Mouse (Mus musculus): ENCODE data around the gene Hmg20b.

The Hmg20b gene

DNA sequence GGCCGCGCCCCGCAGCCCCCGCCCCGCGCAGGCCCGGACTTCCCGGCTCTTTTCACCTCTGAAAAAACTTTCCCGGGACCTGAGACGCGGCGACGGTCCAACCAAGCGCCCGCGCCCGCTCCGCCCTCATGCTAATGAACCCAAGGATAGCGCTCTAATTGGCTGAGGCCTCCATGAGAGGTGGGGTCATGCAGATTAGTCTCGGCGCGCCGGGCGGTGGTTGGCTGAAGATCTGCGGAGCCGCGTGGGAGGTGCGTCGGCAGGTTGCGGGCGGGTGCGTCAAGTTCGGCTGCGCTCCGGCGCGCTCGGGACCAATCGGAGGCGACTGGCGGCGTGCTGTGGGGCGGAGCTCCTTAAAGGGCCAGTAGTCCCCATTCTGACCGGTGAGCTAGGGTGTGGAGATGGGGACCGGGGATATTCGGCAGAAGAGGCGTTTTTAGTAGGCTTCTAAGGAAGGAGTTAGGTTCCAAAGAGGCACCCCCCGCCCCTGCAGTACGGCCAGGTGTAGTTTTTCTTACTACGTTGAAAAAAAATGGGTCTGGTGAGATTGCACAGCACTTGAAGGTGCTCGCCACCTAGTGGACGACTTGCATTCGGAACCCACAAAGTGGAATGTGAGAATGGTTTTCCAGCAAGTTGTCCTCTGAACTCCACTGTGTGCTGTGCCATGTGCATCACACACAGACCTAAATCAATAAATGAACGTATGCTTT, at the start of gene Hmg20b:
Hmg20b (minus strand) TSS at position 130 of the 713 bp plus-strand sequence.
- peaks cover 88% of the 10 kb centered on the region for H3K4me1 ChIP-seq (replicated peaks; ENCODE audit: low read depth, low read length)
- H3K27me3 ChIP-seq (ENCODE audit: insufficient read depth, low read length), result peaks cover 3% of the 10 kb centered on the region
- H3K36me3 ChIP-seq (ENCODE audit: insufficient read depth, low read length), result peaks cover 24% of the 10 kb centered on the region
- TF ChIP-seq CTCF (conservative IDR thresholded peaks at IDR 0.05; ENCODE audit: low read length) (peak; percentile 90), NANOG (IDR thresholded peaks at IDR 0.05; ENCODE audit: borderline replicate concordance, low read length) (no peak)
- no peaks in the 10 kb centered on the region for H3K9me3 ChIP-seq (ENCODE audit: low read length)
- H3K4me3 ChIP-seq (replicated peaks; ENCODE audit: low read length), result peak within 1 kb of the TSS; percentile 97

DNA sequence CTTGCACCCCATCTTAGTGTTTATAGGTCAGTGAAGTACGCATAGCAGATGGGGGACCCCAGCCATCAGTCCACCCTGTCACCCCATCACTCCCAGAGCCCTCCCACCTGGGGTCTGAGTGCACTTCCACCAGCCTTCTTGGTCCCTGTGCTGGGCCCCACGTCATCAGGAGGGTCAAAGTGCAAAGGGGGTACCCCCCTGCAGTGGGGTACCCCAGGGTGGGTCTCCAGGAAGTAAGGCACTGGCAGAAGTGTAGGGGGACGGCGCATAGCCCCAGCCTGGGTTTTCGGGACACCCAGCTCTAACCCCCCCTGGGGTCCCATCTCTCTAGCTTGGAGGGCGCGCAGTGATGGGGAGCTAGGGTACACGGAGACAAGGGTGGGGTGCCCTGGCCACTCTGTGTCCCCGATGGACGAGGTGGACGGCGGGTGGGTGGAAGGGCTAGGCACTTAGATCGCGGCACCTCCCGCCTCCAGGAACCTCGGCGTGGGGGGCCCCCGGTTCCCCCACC, 49.6 kb upstream of the Hmg20b start:
- Histone ChIP-seq H3K36me3 (ENCODE audit: insufficient read depth, low read length) (peaks cover 15% of the 10 kb centered on the region), H3K4me1 (replicated peaks; ENCODE audit: low read depth, low read length) (peaks cover 95% of the 10 kb centered on the region), H3K27me3 (ENCODE audit: insufficient read depth, low read length) (no peaks in the 10 kb centered on the region), H3K9me3 (ENCODE audit: low read length) (no peaks in the 10 kb centered on the region), H3K4me3 (replicated peaks; ENCODE audit: low read length) (peak overlapping the region; percentile 77)
- no peak for TF ChIP-seq POU5F1 (IDR thresholded peaks at IDR 0.05; ENCODE audit: borderline replicate concordance, low read length)

DNA sequence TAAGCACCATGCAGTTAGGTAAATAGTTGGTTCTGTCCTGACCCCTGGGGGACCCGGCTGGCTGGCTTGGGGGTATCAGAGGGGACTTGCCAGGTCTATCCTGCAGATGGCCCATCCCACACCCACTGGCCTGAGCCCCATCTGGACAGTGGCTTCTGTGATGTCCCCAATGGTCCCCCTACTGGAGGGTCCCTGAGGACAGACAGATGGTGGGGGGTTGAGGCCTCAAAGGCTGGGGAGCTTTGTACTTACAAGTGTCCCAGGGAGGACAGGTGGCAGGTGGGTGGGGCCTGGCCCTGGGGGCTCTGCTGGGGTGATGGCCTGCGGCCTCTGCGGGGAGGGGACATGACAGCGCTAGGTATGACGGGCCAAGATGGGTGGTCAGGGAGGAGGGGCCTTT, 49.0 kb upstream of the Hmg20b start:
- Histone ChIP-seq H3K9me3 (ENCODE audit: low read length) (no peaks in the 10 kb centered on the region), H3K4me1 (replicated peaks; ENCODE audit: low read depth, low read length) (peaks cover 90% of the 10 kb centered on the region), H3K36me3 (ENCODE audit: insufficient read depth, low read length) (peaks cover 15% of the 10 kb centered on the region), H3K27me3 (ENCODE audit: insufficient read depth, low read length) (no peaks in the 10 kb centered on the region), H3K4me3 (replicated peaks; ENCODE audit: low read length) (peak overlapping the region; percentile 77)
- TF ChIP-seq POU5F1 (IDR thresholded peaks at IDR 0.05; ENCODE audit: borderline replicate concordance, low read length) (no peak), NANOG (IDR thresholded peaks at IDR 0.05; ENCODE audit: borderline replicate concordance, low read length) (no peak), CTCF (conservative IDR thresholded peaks at IDR 0.05; ENCODE audit: low read length) (no peak)

DNA sequence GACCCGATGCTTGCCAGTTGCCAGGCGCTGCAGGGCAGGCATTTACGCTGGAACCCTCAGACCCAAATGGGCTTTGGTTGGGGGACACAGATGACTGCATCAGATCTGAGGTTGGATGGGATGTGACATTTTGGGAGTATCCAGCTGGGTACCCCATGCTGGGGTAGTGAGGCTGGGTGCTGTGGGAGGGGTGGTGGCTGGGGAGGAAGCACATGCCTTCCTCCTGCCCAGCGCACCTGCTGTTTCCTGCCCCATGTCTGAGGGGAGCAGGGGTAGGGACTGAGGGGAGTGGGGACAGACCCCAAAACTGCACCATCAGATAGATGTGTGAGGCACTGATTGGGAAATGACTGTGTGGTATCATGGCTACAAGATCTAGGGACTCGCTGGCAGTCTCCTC, 46.5 kb upstream of the Hmg20b start:
- Histone ChIP-seq H3K27me3 (ENCODE audit: insufficient read depth, low read length) (no peaks in the 10 kb centered on the region), H3K4me3 (replicated peaks; ENCODE audit: low read length) (peak overlapping the region; percentile 32), H3K36me3 (ENCODE audit: insufficient read depth, low read length) (peaks cover 16% of the 10 kb centered on the region), H3K9me3 (ENCODE audit: low read length) (no peaks in the 10 kb centered on the region), H3K4me1 (replicated peaks; ENCODE audit: low read depth, low read length) (peaks cover 86% of the 10 kb centered on the region)
- no peak for TF ChIP-seq CTCF (conservative IDR thresholded peaks at IDR 0.05; ENCODE audit: low read length)
- no peak for TF ChIP-seq NANOG (IDR thresholded peaks at IDR 0.05; ENCODE audit: borderline replicate concordance, low read length)
- no peak for TF ChIP-seq POU5F1 (IDR thresholded peaks at IDR 0.05; ENCODE audit: borderline replicate concordance, low read length)

DNA sequence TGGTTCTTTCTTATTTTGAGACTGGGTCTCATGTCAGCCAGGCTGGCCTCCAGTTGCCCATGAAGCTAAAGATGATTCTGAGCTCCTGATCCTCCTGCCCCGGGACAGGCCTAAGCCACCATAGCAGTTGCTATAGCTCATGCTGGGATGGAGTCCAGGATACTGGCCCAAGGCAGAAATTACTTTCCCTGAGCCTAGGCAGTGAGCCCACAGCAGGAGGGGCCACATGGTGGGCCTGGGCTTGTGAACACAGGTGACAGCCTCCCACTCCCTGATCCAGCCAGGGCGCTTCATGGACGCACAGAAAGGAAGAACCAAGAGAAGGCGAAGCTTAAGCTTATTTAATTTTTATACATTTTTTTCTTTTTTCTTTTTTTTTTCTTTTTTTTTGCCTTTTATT, 45.6 kb upstream of the Hmg20b start:
- no peak overlapping the region for H3K4me3 ChIP-seq (replicated peaks; ENCODE audit: low read length)
- peaks cover 80% of the 10 kb centered on the region for H3K4me1 ChIP-seq (replicated peaks; ENCODE audit: low read depth, low read length)
- no peaks in the 10 kb centered on the region for H3K9me3 ChIP-seq (ENCODE audit: low read length)
- H3K27me3 ChIP-seq (ENCODE audit: insufficient read depth, low read length), result no peaks in the 10 kb centered on the region
- H3K36me3 ChIP-seq (ENCODE audit: insufficient read depth, low read length), result peaks cover 25% of the 10 kb centered on the region
- no peak for TF ChIP-seq CTCF (conservative IDR thresholded peaks at IDR 0.05; ENCODE audit: low read length)

DNA sequence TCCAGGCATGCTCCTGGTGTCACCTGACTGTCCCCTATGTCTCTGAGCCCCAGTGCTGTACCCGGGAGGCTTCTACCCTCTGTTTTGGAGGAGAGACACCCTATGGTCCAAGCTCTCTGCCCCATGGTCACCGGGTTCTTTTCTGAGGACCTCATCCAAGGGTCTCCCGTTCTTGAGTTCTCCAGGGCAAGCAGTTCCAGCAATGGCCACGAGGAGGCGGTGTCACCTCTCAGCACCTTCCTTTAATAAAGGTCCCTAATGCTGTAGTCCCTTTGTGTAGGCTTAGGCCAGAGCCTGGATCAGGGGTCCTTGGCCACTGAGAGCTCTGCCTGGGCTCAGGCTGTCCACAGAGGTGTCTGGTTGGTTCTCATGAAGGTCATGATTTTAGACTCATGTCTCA, 44.8 kb upstream of the Hmg20b start:
- Histone ChIP-seq H3K36me3 (ENCODE audit: insufficient read depth, low read length) (peaks cover 28% of the 10 kb centered on the region), H3K27me3 (ENCODE audit: insufficient read depth, low read length) (no peaks in the 10 kb centered on the region), H3K4me1 (replicated peaks; ENCODE audit: low read depth, low read length) (peaks cover 80% of the 10 kb centered on the region), H3K9me3 (ENCODE audit: low read length) (no peaks in the 10 kb centered on the region), H3K4me3 (replicated peaks; ENCODE audit: low read length) (no peak overlapping the region)
- no peak for TF ChIP-seq NANOG (IDR thresholded peaks at IDR 0.05; ENCODE audit: borderline replicate concordance, low read length)
- peak; percentile 100 for TF ChIP-seq CTCF (conservative IDR thresholded peaks at IDR 0.05; ENCODE audit: low read length)

DNA sequence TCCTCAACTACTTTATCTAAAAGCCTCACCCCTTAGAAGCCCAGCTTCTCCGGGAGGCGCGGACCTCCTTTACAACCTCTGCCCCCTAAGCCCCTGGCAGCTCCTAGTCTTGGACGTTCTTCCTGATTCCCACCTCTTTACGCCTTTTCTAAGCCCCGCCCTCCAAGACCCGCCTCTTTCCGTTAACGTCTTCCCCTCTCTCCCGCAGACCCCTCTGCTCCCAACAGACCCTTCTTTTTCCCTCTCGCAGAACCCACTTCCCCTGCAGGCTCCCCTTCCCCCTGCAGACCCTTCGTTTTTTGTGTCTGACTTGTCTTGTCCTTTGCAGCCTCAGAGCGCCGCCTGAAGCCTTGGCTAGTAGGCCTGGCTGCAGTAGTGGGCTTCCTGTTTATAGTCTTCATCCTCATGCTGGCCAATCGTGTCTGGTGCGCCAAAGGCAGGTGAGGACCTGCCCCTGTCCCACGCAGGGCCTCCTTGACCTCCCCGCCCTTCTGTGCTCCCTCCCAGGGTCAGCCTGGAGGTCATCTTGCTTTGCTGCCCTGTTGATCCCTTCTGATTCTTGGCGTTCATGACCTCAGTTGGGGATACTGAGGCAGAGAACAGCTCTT, 43.3 kb upstream of the Hmg20b start:
- Histone ChIP-seq H3K4me3 (replicated peaks; ENCODE audit: low read length) (peak overlapping the region; percentile 46), H3K9me3 (ENCODE audit: low read length) (no peaks in the 10 kb centered on the region), H3K27me3 (ENCODE audit: insufficient read depth, low read length) (no peaks in the 10 kb centered on the region), H3K36me3 (ENCODE audit: insufficient read depth, low read length) (peaks cover 30% of the 10 kb centered on the region), H3K4me1 (replicated peaks; ENCODE audit: low read depth, low read length) (peaks cover 81% of the 10 kb centered on the region)
- TF ChIP-seq NANOG (IDR thresholded peaks at IDR 0.05; ENCODE audit: borderline replicate concordance, low read length) (no peak), CTCF (conservative IDR thresholded peaks at IDR 0.05; ENCODE audit: low read length) (no peak), POU5F1 (IDR thresholded peaks at IDR 0.05; ENCODE audit: borderline replicate concordance, low read length) (no peak)

DNA sequence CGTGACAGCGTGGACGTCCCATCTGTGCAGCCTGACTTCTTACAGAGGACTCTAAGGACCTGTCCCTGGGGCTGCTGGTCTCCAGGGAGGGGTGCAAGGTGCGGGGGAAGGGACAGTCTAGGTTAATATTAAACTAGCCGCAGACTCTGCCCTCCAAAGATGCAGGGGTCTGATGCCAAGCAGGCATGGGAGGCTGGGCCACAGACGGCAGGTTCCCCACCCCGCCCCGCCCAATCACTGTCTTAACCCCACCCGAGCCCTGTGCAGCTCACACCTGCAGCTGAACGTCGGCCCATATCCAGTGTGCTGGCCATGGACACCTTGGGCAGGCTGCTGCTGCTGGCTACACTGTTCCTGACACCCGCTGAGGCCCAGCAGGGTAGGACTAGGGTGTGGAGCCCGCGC, 42.5 kb upstream of the Hmg20b start, which contains the start of gene Smim24:
Smim24 (plus strand) TSS at position 271 of the 405 bp plus-strand sequence.
- Histone ChIP-seq H3K27me3 (ENCODE audit: insufficient read depth, low read length) (no peaks in the 10 kb centered on the region), H3K36me3 (ENCODE audit: insufficient read depth, low read length) (peaks cover 38% of the 10 kb centered on the region), H3K4me1 (replicated peaks; ENCODE audit: low read depth, low read length) (peaks cover 81% of the 10 kb centered on the region), H3K9me3 (ENCODE audit: low read length) (no peaks in the 10 kb centered on the region), H3K4me3 (replicated peaks; ENCODE audit: low read length) (peak within 1 kb of the TSS; percentile 46)
- no peak for TF ChIP-seq NANOG (IDR thresholded peaks at IDR 0.05; ENCODE audit: borderline replicate concordance, low read length)
- no peak for TF ChIP-seq POU5F1 (IDR thresholded peaks at IDR 0.05; ENCODE audit: borderline replicate concordance, low read length)
- no peak for TF ChIP-seq CTCF (conservative IDR thresholded peaks at IDR 0.05; ENCODE audit: low read length)

DNA sequence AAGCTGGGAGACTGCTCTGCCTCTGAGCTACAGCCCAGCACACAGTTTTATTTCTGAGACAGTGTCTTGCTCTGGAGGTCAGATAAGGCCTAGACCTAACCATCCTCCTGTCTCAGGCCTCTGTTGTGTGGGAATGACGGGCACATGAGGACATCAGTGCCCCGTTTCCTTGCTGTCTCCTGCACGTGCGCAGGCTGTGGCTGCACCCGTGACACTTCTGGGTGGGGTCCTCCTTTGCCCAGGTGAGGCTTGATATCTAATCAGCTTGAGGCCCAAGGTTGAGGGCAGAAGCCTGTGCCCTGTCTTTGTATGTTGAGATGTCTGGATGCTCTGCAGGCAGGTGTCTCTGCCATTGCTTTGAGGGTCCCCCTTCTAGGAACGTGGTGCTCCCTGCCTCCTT, 42.0 kb upstream of the Hmg20b start:
- H3K27me3 ChIP-seq (ENCODE audit: insufficient read depth, low read length), result no peaks in the 10 kb centered on the region
- H3K4me1 ChIP-seq (replicated peaks; ENCODE audit: low read depth, low read length), result peaks cover 81% of the 10 kb centered on the region
- no peak overlapping the region for H3K4me3 ChIP-seq (replicated peaks; ENCODE audit: low read length)
- TF ChIP-seq CTCF (conservative IDR thresholded peaks at IDR 0.05; ENCODE audit: low read length) (no peak), POU5F1 (IDR thresholded peaks at IDR 0.05; ENCODE audit: borderline replicate concordance, low read length) (no peak), NANOG (IDR thresholded peaks at IDR 0.05; ENCODE audit: borderline replicate concordance, low read length) (no peak)
- peaks cover 43% of the 10 kb centered on the region for H3K36me3 ChIP-seq (ENCODE audit: insufficient read depth, low read length)
- H3K9me3 ChIP-seq (ENCODE audit: low read length), result no peaks in the 10 kb centered on the region

Data from E14TG2a.4 (cell line).